Mouse (Mus musculus) megakaryocyte progenitor cell, adult 5-6 weeks (primary cell): ENCODE measurements around the gene Alpk1. TPM values are rescaled to one million over a fixed set of nuclear protein-coding genes. Genes with fewer than 3 reads are reported as not detected.
"Not testable (repeated sequence)": the region's sequence is repeated elsewhere in the genome, so short reads cannot be mapped to it uniquely, and the experiment has no call there.

Experiments used
- ATAC-seq: replicated peaks from 2 replicates; pipeline ENCODE4 v1.8.0; 2016; ENCODE audit warnings: mild to moderate bottlenecking, moderate TSS enrichment, inconsistent platforms; ENCODE audit not compliant: poor library complexity
- total RNA-seq, 2 experiments: library from RNA; stranded (forward) in 1 of 2; stranded (reverse) in 1 of 2; fragments of 157-497, 149-512 nt in 1 of 2; fragments of 200-1000 nt in 1 of 2; gene quantifications; 2 replicates each; pipeline versions ENCODE4 v1.2.3 to v1.2.4; 2015 to 2017

Gene Alpk1
- total RNA-seq, 2 experiments from 2014 or later = 10.3 to 13.6 TPM

- peak; percentile 5 for ATAC-seq
These were observed 10.7 kb upstream of the Alpk1 start for GRCm38 (mm10) chr3:127791056-127791483.

- peak; percentile 16 for ATAC-seq
These were observed 10.1 kb upstream of the Alpk1 start for GRCm38 (mm10) chr3:127790234-127791055.

- ATAC-seq = peak; percentile 35
These were observed 9.3 kb upstream of the Alpk1 start, which contains the start of gene Tifa for GRCm38 (mm10) chr3:127789500-127790191. Gene Tifa, plus strand, starts transcription at chr3:127789805.

GRCm38 (mm10) chr3:127788919-127789318 is 8.6 kb upstream of the Alpk1 start:
- ATAC-seq = no peak

GRCm38 (mm10) chr3:127788038-127788437 is 7.7 kb upstream of the Alpk1 start:
- ATAC-seq = no peak

GRCm38 (mm10) chr3:127787032-127787431 is 6.7 kb upstream of the Alpk1 start:
- ATAC-seq = peak; percentile 34

GRCm38 (mm10) chr3:127783680-127784079 is 3.4 kb upstream of the Alpk1 start:
- not testable (repeated sequence) for ATAC-seq

- ATAC-seq = no peak
These were observed 2.6 kb upstream of the Alpk1 start for GRCm38 (mm10) chr3:127782921-127783320.

- no peak for ATAC-seq
These were observed 594 bp upstream of the Alpk1 start for GRCm38 (mm10) chr3:127780921-127781320.

- ATAC-seq = peak; percentile 99
These were observed 11.2 kb downstream of the Alpk1 start for GRCm38 (mm10) chr3:127769146-127769545.

- no peak for ATAC-seq
These were observed 14.4 kb downstream of the Alpk1 start for GRCm38 (mm10) chr3:127765971-127766370.

GRCm38 (mm10) chr3:127764541-127764940 is 15.8 kb downstream of the Alpk1 start:
- ATAC-seq = no peak

GRCm38 (mm10) chr3:127763076-127763612 is 17.2 kb downstream of the Alpk1 start:
- peak; percentile 89 for ATAC-seq

- ATAC-seq = no peak
These were observed 17.9 kb downstream of the Alpk1 start for GRCm38 (mm10) chr3:127762403-127762802.

- ATAC-seq = peak; percentile 56
These were observed 21.1 kb downstream of the Alpk1 start for GRCm38 (mm10) chr3:127759212-127759611.

- no peak for ATAC-seq
These were observed 21.5 kb downstream of the Alpk1 start for GRCm38 (mm10) chr3:127758806-127759205.

- ATAC-seq = peak; percentile 68
These were observed 22.4 kb downstream of the Alpk1 start for GRCm38 (mm10) chr3:127757886-127758301.

- ATAC-seq = no peak
These were observed 23.9 kb downstream of the Alpk1 start for GRCm38 (mm10) chr3:127756458-127756857.

- ATAC-seq = peak; percentile 61
These were observed 30.3 kb downstream of the Alpk1 start for GRCm38 (mm10) chr3:127749981-127750562.

- ATAC-seq = no peak
These were observed 31.1 kb downstream of the Alpk1 start for GRCm38 (mm10) chr3:127749266-127749665.

- ATAC-seq = no peak
These were observed 31.7 kb downstream of the Alpk1 start for GRCm38 (mm10) chr3:127748644-127749043.
